Mouse (Mus musculus) left cerebral cortex, adult 8-10 months (tissue): ENCODE data around the gene Hes1. TPM values are rescaled to one million over a fixed set of nuclear protein-coding genes. Genes with fewer than 3 reads are reported as not detected.

Source experiments
- DNase-seq, 2 experiments: peaks; one replicate each; pipeline ENCODE4 v3.0.0; 2022; ENCODE audit warnings: low spot score in 2 of 2
- total RNA-seq, 4 experiments: library from RNA; stranded (reverse); gene quantifications; 2 replicates each; pipeline ENCODE4 v1.2.4; 2022

Gene Hes1
- total RNA-seq: 10 to 100 TPM; 18.0 to 23.5 (median 18.5) TPM

- DNase-seq: peak; percentile 58 to 85
Observed at GRCm38 (mm10) chr16:30063984-30064453, at the start of gene Hes1. Gene Hes1, plus strand, starts transcription at chr16:30064384.

DNA sequence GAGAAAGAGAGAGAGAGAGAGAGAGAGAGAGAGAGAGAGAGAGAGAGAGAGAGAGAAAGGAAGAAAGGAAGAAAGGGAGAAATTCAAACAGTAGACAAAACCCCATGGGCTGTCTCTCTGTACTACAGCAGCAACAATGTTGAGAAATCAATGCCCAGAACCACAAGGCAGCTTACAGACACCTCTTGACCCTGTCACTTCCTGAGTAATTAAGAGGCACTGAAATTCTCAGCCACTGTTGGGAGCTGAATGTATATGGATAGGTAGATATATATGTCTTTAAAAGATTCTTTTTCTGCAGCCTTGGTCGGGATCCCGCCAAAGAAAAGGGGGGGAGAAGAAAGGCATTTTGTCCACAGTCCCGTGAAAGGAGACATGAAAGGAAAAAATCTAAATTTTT lies 48.1 kb upstream of the Hes1 start:
- DNase-seq: no peak

DNA sequence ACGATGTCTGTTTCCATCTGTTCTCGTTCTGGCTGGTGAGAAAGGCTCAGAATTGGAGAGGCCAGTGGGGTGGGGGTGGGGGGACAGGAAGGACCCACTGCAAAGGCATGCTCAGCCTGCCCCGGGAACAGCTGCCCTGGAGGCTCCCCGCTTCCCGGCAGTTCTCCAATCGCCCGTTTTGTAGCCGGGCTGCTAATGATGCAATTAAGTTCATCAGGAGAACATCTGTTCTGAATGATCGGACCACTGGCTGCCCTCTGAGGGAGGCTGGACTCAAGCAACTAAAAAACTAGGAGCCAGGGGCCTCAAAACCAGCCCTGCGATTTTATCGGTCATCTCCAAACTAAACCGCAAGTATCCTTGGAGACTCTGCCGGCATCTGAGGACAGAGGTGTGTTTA lies 44.1 kb upstream of the Hes1 start:
- DNase-seq: no peak

DNA sequence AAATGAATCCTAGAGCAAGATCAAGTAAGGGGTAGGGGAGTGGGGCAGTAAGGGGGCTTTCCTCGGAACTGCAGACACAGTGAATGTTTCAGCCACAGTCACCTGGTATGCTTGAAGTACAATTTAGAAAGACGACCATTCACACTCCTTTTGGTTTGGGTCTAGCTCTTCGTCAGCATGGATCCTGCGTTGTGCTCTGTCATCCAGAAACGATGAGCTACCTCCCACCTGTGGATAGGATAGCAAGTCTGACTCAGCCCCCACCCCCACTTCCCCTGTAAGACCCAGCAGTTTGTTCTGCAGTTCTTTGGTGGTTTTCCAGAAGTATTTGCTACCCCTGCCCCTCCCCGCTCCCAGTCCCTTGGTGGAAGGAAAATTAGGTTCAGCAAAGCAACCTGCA lies 41.8 kb upstream of the Hes1 start:
- peak in 1 of 2 experiments; percentile 69 for DNase-seq

DNA sequence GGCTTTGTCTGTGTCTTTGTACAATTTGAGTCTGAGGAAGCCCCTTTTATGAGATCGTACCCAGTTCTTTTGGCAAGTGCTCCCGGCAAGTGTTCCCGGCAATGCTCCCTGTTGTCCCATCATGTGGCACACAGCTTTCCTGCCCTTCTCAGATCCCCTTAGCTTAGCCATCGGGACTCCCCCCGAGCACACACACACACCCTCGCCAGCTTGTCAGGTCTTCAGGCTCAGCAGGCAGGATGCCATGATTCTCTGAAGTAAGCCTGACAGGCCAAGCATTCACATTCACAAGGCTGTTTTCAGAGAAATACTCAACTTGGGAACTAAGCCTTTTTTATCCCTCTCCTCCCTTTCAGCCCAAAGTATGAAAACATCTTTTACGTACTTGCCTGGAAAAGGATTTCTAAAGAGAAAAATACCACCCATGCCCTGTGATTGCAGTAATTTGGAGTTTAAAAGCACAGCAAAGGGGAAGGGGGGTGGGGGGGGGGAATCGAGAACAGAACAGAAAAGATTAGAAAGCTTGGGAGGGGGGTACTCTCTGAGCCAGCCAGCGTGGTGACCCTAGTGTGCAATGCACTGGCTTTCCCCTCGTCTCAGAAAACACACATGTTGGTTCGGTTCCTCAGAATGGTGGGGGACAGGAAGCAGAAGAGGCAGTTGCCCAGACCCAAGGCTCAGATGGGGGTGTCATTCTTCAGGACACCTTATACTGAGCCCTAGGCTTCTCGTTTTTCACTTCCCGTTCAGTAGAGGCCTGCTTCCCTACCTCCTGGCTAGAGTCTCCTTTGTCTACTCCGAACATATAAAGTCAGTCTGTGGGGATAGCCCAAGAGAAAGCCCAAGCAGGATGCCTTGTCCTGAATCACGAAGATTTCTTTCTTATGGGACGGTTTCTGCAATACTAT lies 41.0 kb upstream of the Hes1 start:
- DNase-seq: no peak

GRCm38 (mm10) chr16:30024681-30025262 lies 39.4 kb upstream of the Hes1 start:
- peak; percentile 19 to 72 for DNase-seq

GRCm38 (mm10) chr16:30028184-30028583 lies 36.0 kb upstream of the Hes1 start:
- DNase-seq: no peak

GRCm38 (mm10) chr16:30029264-30030003 lies 34.8 kb upstream of the Hes1 start:
- DNase-seq: no peak

DNA sequence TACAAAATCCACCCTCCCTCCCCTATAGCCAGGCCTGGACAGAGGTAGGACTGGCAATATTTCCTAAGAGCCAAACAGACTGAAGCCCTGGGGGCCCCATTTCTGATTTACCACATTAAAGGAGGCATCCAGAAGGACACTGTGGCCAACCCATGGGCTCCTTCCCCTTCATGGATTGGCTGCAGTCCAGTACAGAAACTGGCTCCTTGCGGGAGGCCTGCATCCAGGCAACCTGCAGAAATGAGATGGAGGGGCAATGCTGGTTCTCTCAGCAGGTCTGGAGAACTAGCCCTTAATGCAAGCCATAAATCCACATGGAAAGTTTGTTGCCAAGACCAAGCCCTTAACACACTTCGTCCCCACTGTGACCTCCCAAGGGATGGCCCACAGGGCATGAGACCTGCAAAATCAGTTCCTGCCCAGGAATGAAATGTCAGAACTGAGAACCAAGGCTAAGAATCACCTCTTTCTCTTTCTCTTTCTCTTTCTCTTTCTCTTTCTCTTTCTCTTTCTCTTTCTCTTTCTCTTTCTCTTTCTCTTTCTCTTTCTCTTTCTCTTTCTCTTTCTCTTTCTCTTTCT lies 31.8 kb upstream of the Hes1 start:
- DNase-seq: no peak

- no peak for DNase-seq
Observed at GRCm38 (mm10) chr16:30033390-30033789, 30.8 kb upstream of the Hes1 start.

- no peak for DNase-seq
Observed at GRCm38 (mm10) chr16:30034001-30034400, 30.2 kb upstream of the Hes1 start.

GRCm38 (mm10) chr16:30034521-30034920 lies 29.7 kb upstream of the Hes1 start:
- no peak for DNase-seq

DNA sequence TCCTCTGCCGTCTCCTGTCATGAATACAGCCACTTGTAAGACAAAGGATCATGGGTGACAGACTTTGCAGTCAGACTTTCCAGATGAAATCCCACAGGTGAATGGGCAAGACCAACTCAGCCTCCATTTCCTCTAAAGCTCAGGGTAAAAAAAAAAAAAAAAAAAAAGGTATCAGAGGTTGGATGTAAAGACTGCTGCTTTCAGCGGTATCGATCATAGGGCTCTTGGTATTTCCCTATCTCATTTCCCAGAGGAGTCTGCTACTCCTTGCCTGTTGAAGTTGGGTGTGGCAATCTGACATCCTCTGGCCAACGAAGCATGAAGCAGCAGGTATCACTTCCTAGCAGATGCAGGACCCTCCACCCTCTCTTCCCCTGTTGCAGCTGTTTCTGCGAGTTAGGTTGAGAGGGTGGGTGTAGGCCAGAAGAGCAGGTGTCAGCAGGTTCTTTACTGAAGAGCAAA lies 29.2 kb upstream of the Hes1 start:
- DNase-seq: no peak

GRCm38 (mm10) chr16:30036104-30036503 lies 28.1 kb upstream of the Hes1 start:
- no peak for DNase-seq

- DNase-seq: no peak
Observed at GRCm38 (mm10) chr16:30038663-30039593, 25.3 kb upstream of the Hes1 start.

GRCm38 (mm10) chr16:30039841-30040240 lies 24.3 kb upstream of the Hes1 start:
- no peak for DNase-seq

- DNase-seq: no peak
Observed at GRCm38 (mm10) chr16:30042859-30043258, 21.3 kb upstream of the Hes1 start.

- no peak for DNase-seq
Observed at GRCm38 (mm10) chr16:30045615-30046014, 18.6 kb upstream of the Hes1 start.

DNA sequence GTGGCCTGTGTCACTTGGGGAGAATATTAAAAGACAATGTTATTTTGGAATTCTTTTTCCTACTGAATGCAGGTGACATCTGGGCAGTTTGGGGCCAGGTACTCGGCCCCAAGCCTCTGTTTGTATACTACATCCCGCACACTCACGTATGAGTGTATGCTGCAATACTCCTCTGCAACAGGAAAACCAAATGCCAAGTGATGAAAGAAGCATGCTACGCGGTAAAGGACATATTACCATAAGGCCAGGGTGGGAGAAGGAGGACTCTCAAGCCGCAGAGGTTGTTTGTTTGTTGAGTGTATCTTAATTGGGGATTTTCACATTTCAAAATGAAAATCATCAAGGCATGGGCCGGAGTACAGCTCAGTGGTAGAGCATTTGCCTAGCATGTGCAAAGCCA lies 17.2 kb upstream of the Hes1 start:
- DNase-seq: no peak

- DNase-seq: no peak
Observed at GRCm38 (mm10) chr16:30047421-30047831, 16.8 kb upstream of the Hes1 start.
